Mouse (Mus musculus) limb, embryonic 14.5 days (tissue): ENCODE measurements at regions not wholly inside any gene's neighbourhood (a gene's known extent, or its start where the extent isn't known, plus 50 kb on each side); places are given as distances from the start of the nearest gene placed in this dataset.

Experiments used
- ATAC-seq: fragments of 200-750 bp; cut with Nextera tagmentation; 2 replicates; pipeline ENCODE4 v1.8.0; 2017; ENCODE audit warnings: low read depth, moderate number of reproducible peaks, moderate TSS enrichment; ENCODE audit not compliant: low FRiP score
- DNase-seq: peaks from one replicate; pipeline ENCODE4 v3.0.0-alpha.2; 2015; ENCODE audit warnings: low spot score
- H3K27ac ChIP-seq: fragments of 300-500 bp; sonication (generic); replicated peaks from 2 replicates; pipeline ENCODE4 v1.5.1; 2014; ENCODE audit warnings: low read depth, mild to moderate bottlenecking, low read length, moderate library complexity, mixed read lengths
- H3K27me3 ChIP-seq: fragments of 300-500 bp; sonication (generic); 2 replicates; pipeline ENCODE4 v1.6.1; 2014; ENCODE audit warnings: low read length, mixed read lengths; ENCODE audit not compliant: control insufficient read depth, insufficient read depth
- H3K36me3 ChIP-seq: fragments of 300-500 bp; sonication (generic); 2 replicates; pipeline ENCODE4 v1.6.1; 2014; ENCODE audit warnings: mild to moderate bottlenecking, low read length, moderate library complexity, mixed read lengths; ENCODE audit not compliant: control insufficient read depth, insufficient read depth
- H3K4me1 ChIP-seq: fragments of 300-500 bp; sonication (generic); 2 replicates; pipeline ENCODE4 v1.6.1; 2014; ENCODE audit warnings: antibody characterized with exemption, low read length, mixed read lengths; ENCODE audit not compliant: control insufficient read depth, insufficient read depth
- H3K4me2 ChIP-seq: fragments of 300-500 bp; sonication (generic); replicated peaks from 2 replicates; pipeline ENCODE4 v1.6.1; 2014; ENCODE audit warnings: low read depth, mild to moderate bottlenecking, low read length, moderate library complexity; ENCODE audit not compliant: severe bottlenecking
- H3K4me3 ChIP-seq: fragments of 300-500 bp; sonication (generic); replicated peaks from 2 replicates; pipeline ENCODE4 v1.5.1; 2014; ENCODE audit warnings: low read length
- H3K9ac ChIP-seq: fragments of 300-500 bp; sonication (generic); 2 replicates; pipeline ENCODE4 v1.6.1; 2014; ENCODE audit warnings: mild to moderate bottlenecking, low read depth, low read length, moderate library complexity; ENCODE audit not compliant: severe bottlenecking
- H3K9me3 ChIP-seq: fragments of 300-500 bp; sonication (generic); 2 replicates; pipeline ENCODE4 v1.6.1; 2016; ENCODE audit warnings: low read length; ENCODE audit not compliant: control insufficient read depth
- POLR2A ChIP-seq: fragments of 200-500 bp; IDR thresholded peaks from 2 replicates; pipeline ENCODE4 v1.8.0; 2012; ENCODE audit warnings: inconsistent platforms, mild to moderate bottlenecking, moderate library complexity, borderline replicate concordance; ENCODE audit not compliant: insufficient read depth, insufficient read length; ENCODE audit errors: extremely low read depth
- WGBS: fragments of 180-500 bp; shearing (Covaris S2); extraction: QIAGEN DNeasy Blood & Tissue Kit; methylation state at CpG from one replicate; pipeline ENCODE4 v1.1.7; 2014; 5-methylcytosine and 5-hydroxymethylcytosine counted together

- H3K27me3 ChIP-seq = no peaks in the 10 kb centered on the region
- H3K27ac ChIP-seq = no peak overlapping the region
- no peak overlapping the region for H3K4me3 ChIP-seq
- H3K36me3 ChIP-seq = no peaks in the 10 kb centered on the region
- H3K4me1 ChIP-seq = 0 out of 2 replicates have a peak, but pooled peaks cover 2% of the 10 kb centered on the region
- no peak for TF ChIP-seq POLR2A
- 88% methylated on average over 4 of the region's 4 CpGs for WGBS
- no peak overlapping the region for H3K4me2 ChIP-seq
- DNase-seq (no peak), ATAC-seq (no peak)
- H3K9me3 ChIP-seq = no peaks in the 10 kb centered on the region
- H3K9ac ChIP-seq = no peak overlapping the region
Observed at GRCm38 (mm10) chr1:51632851-51633250, 154.6 kb upstream of the Nabp1 start.

- Histone ChIP-seq H3K4me2 (no peak overlapping the region), H3K4me1 (peaks cover under 1% of the 10 kb centered on the region; the same call in 1 of the 2 replicates), H3K27me3 (no peaks in the 10 kb centered on the region), H3K4me3 (no peak overlapping the region), H3K36me3 (no peaks in the 10 kb centered on the region), H3K9ac (no peak overlapping the region), H3K9me3 (no peaks in the 10 kb centered on the region), H3K27ac (no peak overlapping the region)
- 72% methylated on average over 1 of the region's 1 CpGs for WGBS
- DNase-seq = no peak
- TF ChIP-seq POLR2A = no peak
- no peak for ATAC-seq
Observed at GRCm38 (mm10) chr1:51629848-51630247, 151.6 kb upstream of the Nabp1 start.

DNA sequence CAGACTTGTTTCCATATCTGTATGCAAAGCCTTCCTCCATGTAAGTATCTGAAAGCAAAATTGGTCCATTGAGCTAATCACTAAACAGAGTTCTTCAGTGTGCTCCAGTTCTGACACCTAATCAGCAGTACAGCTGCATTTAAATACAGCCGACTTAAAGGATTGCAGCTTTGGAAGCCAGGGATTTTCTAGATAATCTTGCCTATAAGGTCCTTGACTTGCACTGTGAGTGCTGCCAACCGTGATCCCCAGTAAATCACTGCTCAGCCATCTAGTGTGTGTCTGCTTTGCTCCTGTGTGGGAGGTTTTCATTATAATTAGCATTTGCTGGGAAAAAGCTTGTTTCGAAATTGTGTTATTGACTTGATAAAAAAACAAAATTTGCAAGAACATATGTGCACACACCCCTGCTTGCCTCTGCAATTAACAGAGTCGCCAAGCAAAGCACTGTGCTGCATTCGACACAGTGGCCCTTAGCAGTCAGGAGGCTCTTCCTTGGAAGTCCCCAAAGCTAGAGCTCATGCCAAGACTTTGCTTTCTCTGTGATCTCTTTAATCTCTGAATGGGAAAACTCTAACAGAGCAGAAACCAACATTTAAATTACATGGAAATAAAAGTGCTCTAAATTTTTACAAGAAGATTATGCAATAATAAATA, 150.0 kb upstream of the Nabp1 start:
- Histone ChIP-seq H3K36me3 (no peaks in the 10 kb centered on the region), H3K4me3 (no peak overlapping the region), H3K4me1 (peaks cover 10% of the 10 kb centered on the region; the same call in 1 of the 2 replicates), H3K9ac (no peak overlapping the region), H3K27ac (no peak overlapping the region), H3K4me2 (no peak overlapping the region), H3K27me3 (no peaks in the 10 kb centered on the region), H3K9me3 (no peaks in the 10 kb centered on the region)
- ATAC-seq = no peak
- 47% methylated on average over 5 of the region's 5 CpGs for WGBS
- TF ChIP-seq POLR2A = no peak
- DNase-seq = no peak

- peaks cover 10% of the 10 kb centered on the region; the same call in 1 of the 2 replicates for H3K4me1 ChIP-seq
- no peak overlapping the region for H3K4me2 ChIP-seq
- no peaks in the 10 kb centered on the region for H3K9me3 ChIP-seq
- DNase-seq (no peak), ATAC-seq (no peak)
- WGBS = 78% methylated on average over 9 of the region's 9 CpGs
- H3K27me3 ChIP-seq = no peaks in the 10 kb centered on the region
- H3K36me3 ChIP-seq = no peaks in the 10 kb centered on the region
- no peak overlapping the region for H3K9ac ChIP-seq
- no peak overlapping the region for H3K4me3 ChIP-seq
- TF ChIP-seq POLR2A = no peak
- H3K27ac ChIP-seq = no peak overlapping the region
Observed at GRCm38 (mm10) chr1:51626303-51626702, 148.1 kb upstream of the Nabp1 start.

DNA sequence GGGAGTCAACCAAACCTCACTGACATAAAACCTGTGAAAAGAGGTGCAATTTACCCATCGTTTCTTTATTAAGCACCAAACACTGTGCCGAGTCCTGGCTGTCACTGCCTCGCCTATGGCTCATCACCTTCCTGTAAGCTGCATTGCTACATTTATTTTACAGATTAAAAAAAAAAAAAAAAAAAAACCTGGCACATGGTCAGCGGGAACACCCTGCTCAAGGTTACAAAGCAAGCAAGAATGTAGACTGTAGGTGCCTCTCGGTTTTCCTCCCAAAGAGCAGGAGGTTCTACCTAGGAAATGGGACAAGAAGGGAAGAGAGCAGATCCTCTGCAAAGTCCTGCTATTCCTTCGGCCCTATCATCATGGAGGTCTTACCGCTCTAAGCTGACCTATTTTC, 146.9 kb upstream of the Nabp1 start:
- Histone ChIP-seq H3K9me3 (no peaks in the 10 kb centered on the region), H3K27ac (no peak overlapping the region), H3K27me3 (no peaks in the 10 kb centered on the region), H3K4me2 (no peak overlapping the region), H3K4me1 (peaks cover 10% of the 10 kb centered on the region; the same call in 1 of the 2 replicates), H3K9ac (no peak overlapping the region), H3K4me3 (no peak overlapping the region), H3K36me3 (no peaks in the 10 kb centered on the region)
- DNase-seq (no peak), ATAC-seq (no peak)
- no peak for TF ChIP-seq POLR2A
- WGBS = 85% methylated on average over 7 of the region's 7 CpGs
